Mouse (Mus musculus) MEL (cell line): Measurements from ENCODE around the gene Fam19a2. TPM values are rescaled to one million over a fixed set of nuclear protein-coding genes. Genes with fewer than 3 reads are reported as not detected.

Experiments
- DNase-seq: peaks from one replicate; pipeline ENCODE4 v3.0.0; 2011; ENCODE audit warnings: low read depth, low spot score
- H3K27ac ChIP-seq: 2 replicates; pipeline ENCODE4 v1.5.1; 2012; ENCODE audit warnings: low read depth, mild to moderate bottlenecking, control low read depth, low read length, moderate library complexity; ENCODE audit not compliant: control insufficient read depth
- H3K27me3 ChIP-seq, 2 experiments: fragments of 150-350 bp in 1 of 2; sonication (generic) in 1 of 2; 2 replicates each; pipeline ENCODE4 v1.6.1; 2012; ENCODE audit warnings: low read length in 2 of 2, mild to moderate bottlenecking in 2 of 2, improper control_type of control experiment in 1 of 2, moderate library complexity in 1 of 2; ENCODE audit not compliant: insufficient read depth in 2 of 2, control insufficient read depth in 1 of 2
- H3K36me3 ChIP-seq, 2 experiments: 2 replicates each; pipeline ENCODE4 v1.6.1; 2012 to 2014; ENCODE audit warnings: low read length in 2 of 2, improper control_type of control experiment in 1 of 2, inconsistent platforms in 1 of 2, mild to moderate bottlenecking in 1 of 2; ENCODE audit not compliant: insufficient read depth in 2 of 2, control insufficient read depth in 1 of 2
- H3K4me1 ChIP-seq, 2 experiments: fragments of 150-350 bp in 1 of 2; sonication (generic) in 1 of 2; 2 replicates each; pipeline ENCODE4 v1.6.1; 2012; ENCODE audit warnings: low read length in 2 of 2, improper control_type of control experiment in 1 of 2, mild to moderate bottlenecking in 1 of 2; ENCODE audit not compliant: insufficient read depth in 2 of 2, control insufficient read depth in 1 of 2
- H3K4me3 ChIP-seq, 2 experiments: fragments of 150-350 bp in 1 of 2; sonication (generic) in 1 of 2; 2 replicates each; pipeline ENCODE4 v1.5.1; 2012; ENCODE audit warnings: low read depth in 2 of 2, low read length in 2 of 2, mild to moderate bottlenecking in 2 of 2, moderate library complexity in 2 of 2, control low read depth in 1 of 2, improper control_type of control experiment in 1 of 2; ENCODE audit not compliant: control insufficient read depth in 1 of 2, insufficient read depth in 1 of 2
- H3K79me2 ChIP-seq: 2 replicates; pipeline ENCODE4 v1.6.1; 2012; ENCODE audit warnings: mild to moderate bottlenecking, low read length, moderate library complexity; ENCODE audit not compliant: control insufficient read depth, poor library complexity, insufficient read depth
- H3K9ac ChIP-seq: 2 replicates; pipeline ENCODE4 v1.6.1; 2012; ENCODE audit warnings: low read depth, mild to moderate bottlenecking, control low read depth, low read length, moderate library complexity; ENCODE audit not compliant: control insufficient read depth, poor library complexity, severe bottlenecking
- H3K9me3 ChIP-seq: fragments of 150-350 bp; sonication (generic); replicated peaks from 2 replicates; pipeline ENCODE4 v1.6.1; 2012; ENCODE audit warnings: mild to moderate bottlenecking, low read length, improper control_type of control experiment, moderate library complexity; ENCODE audit not compliant: insufficient read depth
- E2F4 ChIP-seq: IDR thresholded peaks from 2 replicates; pipeline ENCODE4 v1.6.1; 2011; ENCODE audit warnings: low read depth, low read length, improper control_type of control experiment, borderline replicate concordance
- EP300 ChIP-seq, 2 experiments: IDR thresholded peaks; 2 replicates each; pipeline ENCODE4 v1.6.1; 2011; ENCODE audit warnings: improper control_type of control experiment in 2 of 2, low read length in 2 of 2, low read depth in 1 of 2, mild to moderate bottlenecking in 1 of 2
- ETS1 ChIP-seq: IDR thresholded peaks from 2 replicates; pipeline ENCODE4 v1.6.1; 2012; ENCODE audit warnings: low read depth, mild to moderate bottlenecking, inconsistent platforms, low read length, improper control_type of control experiment, moderate library complexity
- GABPA ChIP-seq: IDR thresholded peaks from 2 replicates; pipeline ENCODE4 v1.6.1; 2012; ENCODE audit warnings: low read depth, mild to moderate bottlenecking, inconsistent platforms, low read length, improper control_type of control experiment, moderate library complexity
- GATA1 ChIP-seq: IDR thresholded peaks from 2 replicates; pipeline ENCODE4 v1.6.1; 2011; ENCODE audit warnings: low read depth, low read length, improper control_type of control experiment
- HCFC1 ChIP-seq: IDR thresholded peaks from 2 replicates; pipeline ENCODE4 v1.6.1; 2012; ENCODE audit warnings: low read depth, mild to moderate bottlenecking, inconsistent platforms, low read length, improper control_type of control experiment, moderate library complexity
- JUND ChIP-seq: IDR thresholded peaks from 2 replicates; pipeline ENCODE4 v1.6.1; 2011; ENCODE audit warnings: low read depth, mild to moderate bottlenecking, improper control_type of control experiment, low read length
- KAT2A ChIP-seq: conservative IDR thresholded peaks from 2 replicates; pipeline ENCODE4 v1.6.1; 2012; ENCODE audit warnings: low read depth, low read length, improper control_type of control experiment, inconsistent platforms
- MAFK ChIP-seq: IDR thresholded peaks from 2 replicates; pipeline ENCODE4 v1.6.1; 2011; ENCODE audit warnings: low read depth, mild to moderate bottlenecking, low read length, improper control_type of control experiment, borderline replicate concordance
- MEF2A ChIP-seq: IDR thresholded peaks from 2 replicates; pipeline ENCODE4 v1.6.1; 2014; ENCODE audit warnings: low read depth, mild to moderate bottlenecking, inconsistent platforms, low read length, improper control_type of control experiment; ENCODE audit not compliant: poor library complexity, insufficient replicate concordance, severe bottlenecking; ENCODE audit errors: extremely low read depth
- MYB ChIP-seq: IDR thresholded peaks from 2 replicates; pipeline ENCODE4 v1.6.1; 2011; ENCODE audit warnings: mild to moderate bottlenecking, low read depth, low read length, improper control_type of control experiment
- NELFE ChIP-seq: IDR thresholded peaks from 2 replicates; pipeline ENCODE4 v1.6.1; 2011; ENCODE audit warnings: low read depth, low read length, improper control_type of control experiment
- NRF1 ChIP-seq: IDR thresholded peaks from 2 replicates; pipeline ENCODE4 v1.6.1; 2014; ENCODE audit warnings: low read depth, mild to moderate bottlenecking, inconsistent platforms, low read length, improper control_type of control experiment, moderate library complexity; ENCODE audit not compliant: poor library complexity, insufficient read depth, severe bottlenecking
- POLR2A ChIP-seq, 2 experiments: IDR thresholded peaks; 2 replicates each; pipeline ENCODE4 v1.6.1; 2011 to 2012; ENCODE audit warnings: low read length in 2 of 2, mild to moderate bottlenecking in 2 of 2, control low read depth in 1 of 2, improper control_type of control experiment in 1 of 2, low read depth in 1 of 2, moderate library complexity in 1 of 2; ENCODE audit not compliant: control insufficient read depth in 1 of 2, insufficient read depth in 1 of 2, poor library complexity in 1 of 2
- RAD21 ChIP-seq: IDR thresholded peaks from 2 replicates; pipeline ENCODE4 v1.6.1; 2011; ENCODE audit warnings: mild to moderate bottlenecking, low read depth, low read length, improper control_type of control experiment
- RCOR1 ChIP-seq: IDR thresholded peaks from 2 replicates; pipeline ENCODE4 v1.6.1; 2012; ENCODE audit warnings: low read depth, mild to moderate bottlenecking, inconsistent platforms, low read length, improper control_type of control experiment
- SMC3 ChIP-seq: IDR thresholded peaks from 2 replicates; pipeline ENCODE4 v1.6.1; 2011; ENCODE audit warnings: low read depth, low read length, improper control_type of control experiment
- TCF12 ChIP-seq: IDR thresholded peaks from 2 replicates; pipeline ENCODE4 v1.6.1; 2014; ENCODE audit warnings: low read depth, mild to moderate bottlenecking, inconsistent platforms, low read length, improper control_type of control experiment, moderate library complexity
- USF1 ChIP-seq: IDR thresholded peaks from 2 replicates; pipeline ENCODE4 v1.6.1; 2014; ENCODE audit warnings: low read depth, mild to moderate bottlenecking, inconsistent platforms, low read length, improper control_type of control experiment, moderate library complexity
- USF2 ChIP-seq, 2 experiments: IDR thresholded peaks; 2 replicates each; pipeline ENCODE4 v1.6.1; 2011 to 2012; ENCODE audit warnings: improper control_type of control experiment in 2 of 2, low read length in 2 of 2, borderline replicate concordance in 1 of 2, inconsistent platforms in 1 of 2, low read depth in 1 of 2, mild to moderate bottlenecking in 1 of 2; ENCODE audit not compliant: insufficient read depth in 1 of 2
- ZC3H11A ChIP-seq: IDR thresholded peaks from 2 replicates; pipeline ENCODE4 v1.6.1; 2012; ENCODE audit warnings: low read depth, mild to moderate bottlenecking, inconsistent platforms, low read length, improper control_type of control experiment
- ZNF384 ChIP-seq: IDR thresholded peaks from 2 replicates; pipeline ENCODE4 v1.6.1; 2012; ENCODE audit warnings: low read depth, mild to moderate bottlenecking, inconsistent platforms, low read length, improper control_type of control experiment
- polyA plus RNA-seq, 2 experiments: library from polyadenylated mRNA; stranded (reverse) in 1 of 2; unstranded in 1 of 2; fragments of >175 nt in 1 of 2; fragments of >200 nt in 1 of 2; gene quantifications; 2 replicates each; pipeline versions ENCODE4 v1.2.1 to v1.2.4; 2012; ENCODE audit warnings: low replicate concordance in 2 of 2, low read depth in 1 of 2; ENCODE audit not compliant: insufficient read length in 2 of 2, insufficient read depth in 1 of 2, missing spikeins in 1 of 2
- total RNA-seq: library from RNA; depleted of rRNA; stranded (reverse); fragments of 300-350 nt; gene quantifications from 2 replicates; pipeline ENCODE4 v1.2.3, GENCODE M21; 2012

The Fam19a2 gene
- total and polyA plus RNA-seq, 3 experiments = not detected

GRCm38 (mm10) chr10:123752755-123753154 lies 489.0 kb downstream of the Fam19a2 start:
- Histone ChIP-seq H3K27ac (no peak overlapping the region), H3K4me3 (no peak overlapping the region), H3K4me1 (no peaks in the 10 kb centered on the region), H3K79me2 (no peaks in the 10 kb centered on the region), H3K36me3 (no peaks in the 10 kb centered on the region), H3K27me3 (no peaks in the 10 kb centered on the region), H3K9me3 (no peaks in the 10 kb centered on the region), H3K9ac (no peak overlapping the region)
- DNase-seq = no peak
- TF ChIP-seq SMC3 (no peak), RCOR1 (no peak), GATA1 (no peak), MAFK (no peak), HCFC1 (no peak), ETS1 (no peak), KAT2A (no peak), EP300 (IDR thresholded peaks at IDR 0.05; ENCODE audit: low read depth in 1 of 2, low read length in 2 of 2) (no peak), NRF1 (no peak), RAD21 (no peak), POLR2A (IDR thresholded peaks at IDR 0.05; ENCODE audit: control insufficient read depth in 1 of 2, insufficient read depth in 1 of 2, low read depth in 1 of 2, low read length in 2 of 2, poor library complexity in 1 of 2) (no peak)

- H3K9me3 ChIP-seq = no peaks in the 10 kb centered on the region
- H3K79me2 ChIP-seq = no peaks in the 10 kb centered on the region
- TF ChIP-seq ZC3H11A (no peak), NELFE (no peak), ZNF384 (no peak), RAD21 (no peak), NRF1 (no peak), GABPA (no peak), USF2 (IDR thresholded peaks at IDR 0.05; ENCODE audit: borderline replicate concordance in 1 of 2, insufficient read depth in 1 of 2, low read depth in 1 of 2, low read length in 2 of 2) (no peak), E2F4 (no peak), MYB (no peak), USF1 (no peak), MEF2A (no peak), JUND (no peak), RCOR1 (no peak), TCF12 (no peak)
- TF ChIP-seq, all 39 proteins: peak for 0
- Histone ChIP-seq H3K4me3 (no peak overlapping the region), H3K27me3 (no peaks in the 10 kb centered on the region), H3K9ac (no peak overlapping the region), H3K36me3 (no peaks in the 10 kb centered on the region), H3K4me1 (no peaks in the 10 kb centered on the region), H3K27ac (no peak overlapping the region)
- DNase-seq = no peak
These were observed 490.2 kb downstream of the Fam19a2 start for GRCm38 (mm10) chr10:123753996-123754395.
